Mouse (Mus musculus) liver, adult 2 months (tissue): ENCODE results near the gene Snx32.

Experiments used
- CTCF ChIP-seq: fragments of 200-500 bp; IDR thresholded peaks from 2 replicates; pipeline ENCODE4 v1.5.1; 2011; ENCODE audit warnings: low read depth, low read length, control low read depth
- POLR2A ChIP-seq: fragments of 200-500 bp; IDR thresholded peaks from 2 replicates; pipeline ENCODE4 v1.6.1; 2011; ENCODE audit warnings: low read length, control low read depth; ENCODE audit not compliant: insufficient read depth; ENCODE audit errors: extremely low read depth

DNA sequence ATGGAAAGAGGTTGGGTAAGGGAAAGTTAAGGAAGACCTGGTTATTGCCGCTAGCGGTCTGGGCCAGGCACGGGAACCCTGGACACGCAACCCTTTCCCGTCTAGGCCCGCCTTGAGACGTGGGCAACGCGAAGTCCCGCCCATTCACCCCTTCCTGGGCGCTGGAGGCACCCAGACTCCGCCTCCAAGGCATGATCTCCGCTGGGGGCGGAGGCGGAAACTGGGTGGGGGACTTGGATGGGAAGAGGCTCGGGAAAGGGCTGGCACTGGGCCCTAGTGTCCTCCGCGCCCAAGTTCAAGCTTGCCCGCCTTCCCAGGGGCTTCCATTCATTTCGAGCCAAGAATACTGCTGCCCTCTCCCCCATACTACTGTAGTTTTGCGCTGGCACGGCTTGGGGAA lies 36.6 kb downstream of the Snx32 start, which contains the start of gene Efemp2:
- no peak for TF ChIP-seq CTCF
- no peak for TF ChIP-seq POLR2A
